Mouse (Mus musculus) spleen, adult 2 months (tissue): ENCODE results near the gene Ggt1. TPM values are rescaled to one million over a fixed set of nuclear protein-coding genes. Genes with fewer than 3 reads are reported as not detected.

Experiments
- DNase-seq, 2 experiments: peaks; one replicate each; pipeline versions ENCODE4 v3.0.0 to v3.0.0-alpha.2; 2012 to 2021; ENCODE audit warnings: low spot score in 2 of 2, low read depth in 1 of 2
- H3K27ac ChIP-seq: fragments of 200-500 bp; 2 replicates; pipeline ENCODE4 v1.5.1; 2012; ENCODE audit warnings: low read length, inconsistent platforms; ENCODE audit not compliant: insufficient read depth
- H3K27me3 ChIP-seq: fragments of 200-500 bp; 2 replicates; pipeline ENCODE4 v1.6.1; 2012; ENCODE audit warnings: mild to moderate bottlenecking, moderate library complexity, low read length, inconsistent platforms; ENCODE audit not compliant: control insufficient read depth, insufficient read depth
- H3K36me3 ChIP-seq: fragments of 200-500 bp; 2 replicates; pipeline ENCODE4 v1.6.1; 2012; ENCODE audit warnings: mild to moderate bottlenecking, low read length, inconsistent platforms; ENCODE audit not compliant: control insufficient read depth, insufficient read depth
- H3K4me1 ChIP-seq: fragments of 200-500 bp; 2 replicates; pipeline ENCODE4 v1.6.1; 2011; ENCODE audit warnings: inconsistent platforms; ENCODE audit not compliant: control insufficient read depth, insufficient read depth, insufficient read length
- H3K4me3 ChIP-seq: fragments of 200-500 bp; 2 replicates; pipeline ENCODE4 v1.5.1; 2011; ENCODE audit warnings: mild to moderate bottlenecking, inconsistent platforms; ENCODE audit not compliant: insufficient read depth, insufficient read length; ENCODE audit errors: extremely low read depth
- CTCF ChIP-seq: fragments of 200-500 bp; IDR thresholded peaks from 2 replicates; pipeline ENCODE4 v1.5.1; 2011; ENCODE audit warnings: mild to moderate bottlenecking, inconsistent platforms; ENCODE audit not compliant: insufficient read depth, insufficient read length, insufficient replicate concordance; ENCODE audit errors: extremely low read depth
- POLR2A ChIP-seq: fragments of 200-500 bp; IDR thresholded peaks from 2 replicates; pipeline ENCODE4 v1.6.1; 2011; ENCODE audit warnings: low read depth, low read length, inconsistent platforms
- WGBS: fragments of 180-500 bp; shearing (Covaris S2); methylation state at CpG from one replicate; pipeline ENCODE4 v1.1.7; 2018; 5-methylcytosine and 5-hydroxymethylcytosine counted together
- polyA plus RNA-seq: library from polyadenylated mRNA; depleted of rRNA; stranded (reverse); fragments of >200 nt; gene quantifications from 2 replicates; pipeline ENCODE4 v1.2.3, GENCODE M21; 2012

Gene Ggt1
- polyA plus RNA-seq, 1 experiment, result 15.5 TPM

DNA sequence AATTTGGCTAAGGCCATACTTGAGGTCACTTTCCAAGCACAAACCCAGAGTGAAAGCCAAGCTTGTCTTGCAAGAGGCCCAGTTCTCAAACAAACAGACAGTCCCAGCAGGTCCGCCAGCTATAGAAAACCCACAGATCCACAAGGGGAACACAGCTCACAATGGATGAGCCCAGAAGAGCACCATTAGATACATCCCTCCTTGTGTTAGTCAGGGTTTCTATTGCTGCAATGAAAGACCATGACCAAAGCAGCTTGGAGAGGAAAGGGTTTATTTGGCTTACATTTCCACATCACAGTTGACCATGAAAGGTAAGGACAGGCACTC, 25.1 kb downstream of the Ggt1 start:
- TF ChIP-seq CTCF, result no peak
- no peak for TF ChIP-seq POLR2A
- DNase-seq, result no peak
- H3K4me3 ChIP-seq, result no peak overlapping the region
- no peaks in the 10 kb centered on the region for H3K27me3 ChIP-seq
- no peak overlapping the region for H3K27ac ChIP-seq
- no peaks in the 10 kb centered on the region for H3K36me3 ChIP-seq
- H3K4me1 ChIP-seq, result peaks cover 23% of the 10 kb centered on the region; the same call in 1 of the 2 replicates
- WGBS, result 95% methylated on average over 1 of the region's 1 CpGs

DNA sequence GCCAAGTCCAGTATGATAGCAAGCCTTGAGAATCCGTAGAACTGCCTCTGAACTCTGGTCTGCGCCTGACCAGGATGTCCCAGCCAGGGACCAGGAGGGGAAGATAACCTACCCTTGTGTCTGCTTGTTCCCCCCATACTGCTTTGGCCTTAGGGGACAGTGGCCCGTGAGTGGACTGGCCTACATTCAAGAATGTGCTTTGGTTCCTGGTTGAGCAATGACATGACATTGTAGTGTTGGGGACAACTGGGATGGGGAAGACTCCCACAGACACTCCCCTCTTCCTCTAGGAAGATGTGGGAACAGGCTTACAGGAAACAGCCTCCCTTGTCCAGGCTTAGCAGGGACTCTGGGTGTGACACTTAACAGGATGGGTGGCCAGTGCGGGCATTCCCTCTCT, 26.4 kb downstream of the Ggt1 start:
- no peak overlapping the region for H3K4me3 ChIP-seq
- H3K27ac ChIP-seq, result no peak overlapping the region
- WGBS, result 94% methylated on average over 4 of the region's 4 CpGs
- no peak for DNase-seq
- no peaks in the 10 kb centered on the region for H3K36me3 ChIP-seq
- peaks cover 34% of the 10 kb centered on the region; the same call in 1 of the 2 replicates for H3K4me1 ChIP-seq
- TF ChIP-seq CTCF (no peak), POLR2A (no peak)
- H3K27me3 ChIP-seq, result no peaks in the 10 kb centered on the region

DNA sequence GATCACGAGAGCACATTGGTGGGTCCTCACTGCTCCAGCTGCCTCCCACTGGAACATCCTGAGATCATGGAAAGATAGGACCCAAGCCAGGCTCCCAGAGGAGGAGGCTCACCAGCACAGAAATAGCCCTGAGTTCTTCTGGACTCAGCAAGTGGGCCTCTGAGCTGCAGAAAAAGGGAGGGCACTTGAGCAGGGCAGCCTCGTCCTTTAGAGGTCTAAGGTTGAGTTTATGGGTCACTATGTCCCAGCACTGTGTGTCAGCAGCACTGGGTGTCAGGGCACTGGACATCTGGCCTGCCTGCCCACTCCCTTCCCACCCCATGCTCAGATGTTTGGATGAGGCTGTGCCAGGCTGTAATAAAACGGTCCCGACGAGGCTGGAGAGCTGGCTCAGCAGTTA, 26.9 kb downstream of the Ggt1 start:
- peaks cover 34% of the 10 kb centered on the region; the same call in 1 of the 2 replicates for H3K4me1 ChIP-seq
- H3K4me3 ChIP-seq, result no peak overlapping the region
- 86% methylated on average over 5 of the region's 5 CpGs for WGBS
- DNase-seq, result peak in 1 of 2 experiments; percentile 9
- H3K36me3 ChIP-seq, result no peaks in the 10 kb centered on the region
- no peaks in the 10 kb centered on the region for H3K27me3 ChIP-seq
- no peak for TF ChIP-seq POLR2A
- TF ChIP-seq CTCF, result no peak
- no peak overlapping the region for H3K27ac ChIP-seq

DNA sequence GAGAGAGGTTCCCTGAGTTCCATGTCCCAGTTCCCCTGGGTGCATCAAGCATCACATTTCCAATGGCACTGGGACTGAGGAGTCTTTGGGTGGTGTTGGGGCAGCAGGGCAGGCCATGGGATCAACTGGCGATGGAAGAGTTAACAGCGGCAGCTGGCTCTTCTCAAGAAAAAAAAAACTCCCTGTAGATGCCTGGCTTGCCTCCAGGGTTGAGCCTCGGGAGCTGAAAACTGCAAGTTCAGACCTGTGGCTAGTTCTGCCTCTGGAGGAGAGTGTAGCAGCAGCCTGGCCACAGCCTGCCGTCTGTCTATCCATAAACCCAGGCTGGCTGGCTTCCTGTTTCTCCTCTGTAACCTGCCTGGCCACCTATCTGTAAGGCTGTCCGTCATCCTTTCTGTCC, 27.7 kb downstream of the Ggt1 start, which contains the start of gene Ggt5:
Gene Ggt5 (plus strand): TSS at position 212 of the 400 bp plus-strand sequence.
- DNase-seq, result peak in 1 of 2 experiments; percentile 8
- H3K27ac ChIP-seq, result peak within 1 kb of the TSS; percentile 94

GRCm38 (mm10) chr10:75589651-75590050, 28.2 kb downstream of the Ggt1 start:
- WGBS, result 10% methylated on average over 16 of the region's 16 CpGs
- H3K4me3 ChIP-seq, result peak overlapping the region; percentile 55
- peak overlapping the region; percentile 94 for H3K27ac ChIP-seq
- DNase-seq, result peak in 1 of 2 experiments; percentile 28
- TF ChIP-seq POLR2A (no peak), CTCF (no peak)
- H3K36me3 ChIP-seq, result no peaks in the 10 kb centered on the region
- peaks cover 34% of the 10 kb centered on the region; the same call in 1 of the 2 replicates for H3K4me1 ChIP-seq
- H3K27me3 ChIP-seq, result no peaks in the 10 kb centered on the region

More for the DNA sequence above, 27.7 kb downstream of the Ggt1 start, which contains the start of gene Ggt5:
- TF ChIP-seq POLR2A (no peak), CTCF (no peak)
- H3K4me1 ChIP-seq, result peaks cover 34% of the 10 kb centered on the region; the same call in 1 of the 2 replicates
- H3K36me3 ChIP-seq, result no peaks in the 10 kb centered on the region
- whole genome bisulfite sequencing, result 25% methylated on average over 5 of the region's 5 CpGs
- peak within 1 kb of the TSS; percentile 55 for H3K4me3 ChIP-seq
- H3K27me3 ChIP-seq, result no peaks in the 10 kb centered on the region

GRCm38 (mm10) chr10:75591211-75591894, 29.9 kb downstream of the Ggt1 start:
- Histone ChIP-seq H3K27ac (peak overlapping the region; percentile 97), H3K4me1 (peaks cover 34% of the 10 kb centered on the region; the same call in 1 of the 2 replicates), H3K27me3 (no peaks in the 10 kb centered on the region), H3K4me3 (peak overlapping the region; percentile 58), H3K36me3 (no peaks in the 10 kb centered on the region)
- DNase-seq, result peak; percentile 90 to 94
- TF ChIP-seq POLR2A, result peak; percentile 68; the same call in 1 of the 2 replicates
- TF ChIP-seq CTCF, result no peak
- 30% methylated on average over 12 of the region's 12 CpGs for WGBS

- Histone ChIP-seq H3K4me1 (peaks cover 34% of the 10 kb centered on the region; the same call in 1 of the 2 replicates), H3K27ac (peak overlapping the region; percentile 97), H3K27me3 (no peaks in the 10 kb centered on the region), H3K36me3 (no peaks in the 10 kb centered on the region), H3K4me3 (peak overlapping the region; percentile 58)
- WGBS, result 72% methylated on average over 7 of the region's 7 CpGs
- TF ChIP-seq POLR2A (no peak), CTCF (no peak)
- DNase-seq, result no peak
Observed at GRCm38 (mm10) chr10:75592585-75592984, 31.2 kb downstream of the Ggt1 start.
